Mouse (Mus musculus): ENCODE results near the gene Heatr6. TPM values are rescaled to one million over a fixed set of nuclear protein-coding genes. Genes with fewer than 3 reads are reported as not detected.
A peak's percentile ranks its signal among the peaks of the same experiment; 100 is the strongest.

Heatr6 gene
- total and polyA plus RNA-seq, 2 experiments from 2014 or later = 24.6 to 26.2 TPM

DNA sequence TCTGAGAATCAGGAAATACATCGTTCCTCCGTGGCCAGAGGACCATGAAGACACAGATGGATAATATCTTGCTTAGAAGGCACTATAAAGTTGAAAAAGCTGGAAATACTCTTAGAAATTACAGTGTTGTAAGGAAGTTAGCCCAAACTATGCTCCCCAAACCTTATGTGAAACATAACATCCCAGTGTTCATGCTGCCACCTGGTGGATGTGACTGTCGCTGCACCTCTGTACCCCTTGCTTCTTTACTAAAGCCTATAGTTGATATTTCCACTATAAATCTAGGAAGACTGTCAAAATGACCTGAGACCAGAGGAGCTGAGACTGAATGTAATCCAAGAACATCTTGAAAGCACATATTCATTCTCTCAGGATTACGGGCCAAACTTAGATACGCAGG is 14.3 kb upstream of the Heatr6 start:
- H3K9me3 ChIP-seq (ENCODE audit: low read length) = no peaks in the 10 kb centered on the region
- 25% methylated on average over 5 of the region's 5 CpGs for WGBS
- no peaks in the 10 kb centered on the region for H3K27me3 ChIP-seq (ENCODE audit: insufficient read depth, low read length)
- H3K4me3 ChIP-seq (ENCODE audit: low read length) = no peak overlapping the region
- H3K9ac ChIP-seq (replicated peaks; ENCODE audit: low read length) = no peak overlapping the region
- peak; percentile 92 for TF ChIP-seq CTCF (IDR thresholded peaks at IDR 0.05; ENCODE audit: low read depth)
- DNase-seq (ENCODE audit: low spot score) (peak; percentile 84), ATAC-seq (no peak)
- H3K36me3 ChIP-seq (ENCODE audit: insufficient read depth, low read length) = no peaks in the 10 kb centered on the region
- H3K27ac ChIP-seq = no peak overlapping the region
- no peak overlapping the region for H3K4me2 ChIP-seq (ENCODE audit: low read depth, low read length)
- no peaks in the 10 kb centered on the region for H3K4me1 ChIP-seq (ENCODE audit: insufficient read depth, low read length)

DNA sequence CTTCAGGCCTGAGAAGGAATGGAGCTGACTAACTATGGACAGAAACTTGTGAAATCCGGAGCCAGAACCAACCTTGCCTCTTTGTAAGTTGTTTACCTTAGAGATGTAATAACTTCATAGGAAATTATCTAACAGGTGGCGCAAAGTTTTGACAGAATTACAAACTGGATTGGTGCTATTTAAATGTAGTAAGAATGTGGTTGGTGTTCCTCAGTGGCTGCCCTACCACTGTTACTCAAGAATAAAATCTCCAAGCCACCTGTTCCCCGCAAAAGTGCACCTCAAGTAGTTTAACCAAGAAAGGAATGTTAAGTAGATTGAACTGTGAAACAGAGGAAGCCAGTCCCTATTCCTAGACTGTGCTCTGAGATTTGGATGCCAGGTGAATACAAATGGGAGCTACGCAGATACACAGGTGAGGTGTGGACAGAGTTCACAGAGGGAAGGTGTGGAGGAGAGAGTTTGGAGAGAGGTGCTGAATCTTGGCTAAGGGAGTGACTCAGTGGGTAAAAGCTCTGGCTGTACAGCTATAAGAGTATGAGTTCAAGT is 13.0 kb upstream of the Heatr6 start:
- H3K4me1 ChIP-seq (ENCODE audit: insufficient read depth, low read length) = no peaks in the 10 kb centered on the region
- H3K4me2 ChIP-seq (ENCODE audit: low read depth, low read length) = no peak overlapping the region
- H3K4me3 ChIP-seq (ENCODE audit: low read length) = no peak overlapping the region
- DNase-seq (ENCODE audit: low spot score) (no peak), ATAC-seq (no peak)
- H3K9ac ChIP-seq (replicated peaks; ENCODE audit: low read length) = no peak overlapping the region
- no peaks in the 10 kb centered on the region for H3K36me3 ChIP-seq (ENCODE audit: insufficient read depth, low read length)
- no peaks in the 10 kb centered on the region for H3K9me3 ChIP-seq (ENCODE audit: low read length)
- no peak for TF ChIP-seq CTCF (IDR thresholded peaks at IDR 0.05; ENCODE audit: low read depth)
- H3K27ac ChIP-seq = no peak overlapping the region
- WGBS = 82% methylated on average over 4 of the region's 4 CpGs
- no peaks in the 10 kb centered on the region for H3K27me3 ChIP-seq (ENCODE audit: insufficient read depth, low read length)

DNA sequence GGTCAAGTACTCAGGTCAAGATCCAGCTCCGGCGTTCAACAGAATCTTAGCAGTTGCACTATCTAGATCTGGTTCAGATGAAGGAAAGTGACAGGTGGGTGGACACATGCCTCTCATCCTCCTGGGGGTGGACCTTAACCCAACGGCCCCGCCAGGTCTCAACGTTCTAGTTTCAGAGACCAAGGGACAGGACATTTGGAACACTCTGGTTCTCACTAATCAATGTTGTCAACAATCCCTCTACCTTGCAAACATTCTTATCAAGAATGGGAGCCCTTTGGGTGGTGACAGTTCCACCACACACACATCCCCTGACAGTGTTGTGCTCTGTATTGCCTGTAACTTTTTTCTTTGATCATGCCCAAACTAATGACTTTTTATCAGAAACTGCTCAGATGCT is 11.7 kb upstream of the Heatr6 start:
- no peaks in the 10 kb centered on the region for H3K4me1 ChIP-seq (ENCODE audit: insufficient read depth, low read length)
- no peaks in the 10 kb centered on the region for H3K27me3 ChIP-seq (ENCODE audit: insufficient read depth, low read length)
- H3K9me3 ChIP-seq (ENCODE audit: low read length) = no peaks in the 10 kb centered on the region
- no peak overlapping the region for H3K4me2 ChIP-seq (ENCODE audit: low read depth, low read length)
- H3K4me3 ChIP-seq (ENCODE audit: low read length) = no peak overlapping the region
- H3K36me3 ChIP-seq (ENCODE audit: insufficient read depth, low read length) = no peaks in the 10 kb centered on the region
- DNase-seq (ENCODE audit: low spot score) (no peak), ATAC-seq (no peak)
- no peak for TF ChIP-seq CTCF (IDR thresholded peaks at IDR 0.05; ENCODE audit: low read depth)
- H3K27ac ChIP-seq = no peak overlapping the region
- 81% methylated on average over 5 of the region's 5 CpGs for WGBS
- no peak overlapping the region for H3K9ac ChIP-seq (replicated peaks; ENCODE audit: low read length)

DNA sequence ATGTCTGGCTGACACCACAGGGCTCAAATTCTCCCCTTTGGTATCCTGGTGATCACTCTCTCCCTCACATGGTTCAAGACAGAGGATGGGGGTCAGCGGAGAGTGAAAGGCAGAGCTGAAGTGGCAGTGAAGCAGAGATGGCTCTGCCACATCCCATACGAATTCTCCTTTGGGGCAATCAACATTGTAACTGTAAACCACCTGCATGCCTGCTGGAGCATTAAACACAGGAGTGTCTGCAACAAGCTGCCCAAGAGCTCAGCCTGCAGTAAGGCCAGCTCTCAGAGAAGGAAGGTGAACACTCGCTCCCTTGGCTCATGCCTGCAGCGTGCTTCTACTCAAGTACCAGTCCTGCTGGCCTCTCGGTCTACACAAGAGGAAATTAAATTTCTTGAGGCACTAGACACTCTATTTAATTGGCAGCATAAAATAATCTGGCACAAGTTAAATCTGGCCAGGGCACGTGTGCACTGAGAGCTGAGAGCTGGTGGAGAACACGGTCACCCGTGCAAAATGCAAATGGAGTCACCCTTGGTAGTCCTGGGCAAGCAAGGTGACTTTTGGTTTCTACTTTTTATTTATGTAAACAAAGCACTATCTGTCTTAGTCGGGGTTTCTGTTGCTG is 10.7 kb upstream of the Heatr6 start:
- TF ChIP-seq CTCF (IDR thresholded peaks at IDR 0.05; ENCODE audit: low read depth) = no peak
- ATAC-seq = no peak
- H3K4me2 ChIP-seq (ENCODE audit: low read depth, low read length) = no peak overlapping the region

DNA sequence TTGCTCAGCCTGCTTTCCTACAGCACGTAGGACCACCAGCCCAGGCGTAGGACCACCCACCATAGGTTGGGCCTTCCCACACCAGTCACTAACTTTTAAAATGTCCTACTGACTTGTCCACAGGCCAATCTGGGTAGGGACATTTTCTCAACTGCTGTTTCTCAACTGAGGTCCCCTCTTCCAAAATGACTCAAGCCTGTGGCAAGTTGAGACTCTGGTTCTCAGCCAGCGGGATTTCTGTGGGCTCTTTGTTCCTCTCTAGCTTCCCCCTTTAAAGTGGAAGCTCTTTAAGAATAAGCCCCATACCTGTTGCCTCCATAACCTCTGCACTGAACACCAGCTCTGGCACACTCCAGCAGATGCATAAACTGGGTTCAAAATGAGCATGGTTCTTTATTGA is 10.0 kb upstream of the Heatr6 start:
- Histone ChIP-seq H3K27ac (no peak overlapping the region), H3K4me3 (ENCODE audit: low read length) (no peak overlapping the region), H3K36me3 (ENCODE audit: insufficient read depth, low read length) (no peaks in the 10 kb centered on the region), H3K9me3 (ENCODE audit: low read length) (no peaks in the 10 kb centered on the region), H3K27me3 (ENCODE audit: insufficient read depth, low read length) (0 out of 2 replicates have a peak, but pooled peaks cover 3% of the 10 kb centered on the region), H3K4me2 (ENCODE audit: low read depth, low read length) (no peak overlapping the region), H3K9ac (replicated peaks; ENCODE audit: low read length) (no peak overlapping the region), H3K4me1 (ENCODE audit: insufficient read depth, low read length) (no peaks in the 10 kb centered on the region)
- WGBS = 84% methylated on average over 3 of the region's 3 CpGs
- no peak for TF ChIP-seq CTCF (IDR thresholded peaks at IDR 0.05; ENCODE audit: low read depth)
- no peak for ATAC-seq
- DNase-seq (ENCODE audit: low spot score) = no peak

More for the DNA sequence above, 10.7 kb upstream of the Heatr6 start:
- 69% methylated on average over 9 of the region's 9 CpGs for WGBS
- DNase-seq (ENCODE audit: low spot score) = no peak
- H3K4me1 ChIP-seq (ENCODE audit: insufficient read depth, low read length) = no peaks in the 10 kb centered on the region
- H3K36me3 ChIP-seq (ENCODE audit: insufficient read depth, low read length) = no peaks in the 10 kb centered on the region
- no peak overlapping the region for H3K27ac ChIP-seq
- no peaks in the 10 kb centered on the region for H3K27me3 ChIP-seq (ENCODE audit: insufficient read depth, low read length)
- H3K4me3 ChIP-seq (ENCODE audit: low read length) = no peak overlapping the region
- H3K9me3 ChIP-seq (ENCODE audit: low read length) = no peaks in the 10 kb centered on the region
- no peak overlapping the region for H3K9ac ChIP-seq (replicated peaks; ENCODE audit: low read length)

DNA sequence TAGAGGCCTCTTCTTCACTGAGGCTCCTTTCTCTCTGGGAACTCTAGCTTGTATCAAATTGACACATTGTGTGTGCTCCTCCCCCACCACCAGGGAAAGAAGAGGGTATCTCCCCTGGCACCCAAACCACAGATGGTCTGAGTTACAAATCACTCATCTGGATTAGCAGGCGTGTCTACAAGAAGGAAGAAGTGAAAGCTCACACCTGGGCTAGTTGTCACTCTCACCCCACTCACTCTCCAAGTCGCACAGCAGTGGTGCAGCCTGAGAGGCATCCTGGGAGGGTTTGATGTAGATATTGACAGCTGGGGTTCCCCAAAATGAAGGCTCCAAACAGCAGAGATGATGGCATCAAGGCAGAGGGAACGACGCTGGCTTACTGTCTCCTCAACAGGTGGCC is 7.3 kb upstream of the Heatr6 start:
- H3K4me2 ChIP-seq (ENCODE audit: low read depth, low read length) = no peak overlapping the region
- DNase-seq (ENCODE audit: low spot score) (no peak), ATAC-seq (no peak)
- H3K36me3 ChIP-seq (ENCODE audit: insufficient read depth, low read length) = no peaks in the 10 kb centered on the region
- no peaks in the 10 kb centered on the region for H3K9me3 ChIP-seq (ENCODE audit: low read length)
- no peak for TF ChIP-seq CTCF (IDR thresholded peaks at IDR 0.05; ENCODE audit: low read depth)
- 68% methylated on average over 4 of the region's 4 CpGs for WGBS
- no peak overlapping the region for H3K4me3 ChIP-seq (ENCODE audit: low read length)
- H3K27ac ChIP-seq = no peak overlapping the region
- no peak overlapping the region for H3K9ac ChIP-seq (replicated peaks; ENCODE audit: low read length)
- 0 out of 2 replicates have a peak, but pooled peaks cover 12% of the 10 kb centered on the region for H3K27me3 ChIP-seq (ENCODE audit: insufficient read depth, low read length)
- H3K4me1 ChIP-seq (ENCODE audit: insufficient read depth, low read length) = no peaks in the 10 kb centered on the region

DNA sequence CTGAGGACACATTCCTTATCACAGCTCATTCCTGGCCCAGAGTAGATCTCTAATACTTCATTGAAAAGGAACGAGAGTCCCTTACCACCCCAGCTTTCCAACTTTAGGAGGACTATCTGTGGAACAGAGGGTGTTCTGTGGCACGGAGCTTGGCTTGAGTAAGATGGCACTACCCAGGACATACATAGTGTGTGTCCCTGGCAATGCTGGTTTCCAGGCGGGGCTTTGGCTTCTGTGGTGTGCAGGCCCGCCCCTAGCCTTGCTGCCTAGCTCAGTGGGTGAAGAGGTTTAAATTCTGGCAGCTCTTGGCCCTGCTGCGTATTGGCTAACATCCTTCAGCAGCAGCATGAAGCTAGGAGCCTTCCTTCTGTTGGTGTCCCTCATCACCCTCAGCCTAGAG is 6.8 kb upstream of the Heatr6 start, which contains the start of gene Wfdc21:
Gene Wfdc21 (plus strand): TSS at position 260 of the 400 bp plus-strand sequence.
- no peaks in the 10 kb centered on the region for H3K4me1 ChIP-seq (ENCODE audit: insufficient read depth, low read length)
- no peak within 1 kb of the TSS for H3K4me3 ChIP-seq (ENCODE audit: low read length)
- no peaks in the 10 kb centered on the region for H3K36me3 ChIP-seq (ENCODE audit: insufficient read depth, low read length)
- 0 out of 2 replicates have a peak, but pooled peaks cover 17% of the 10 kb centered on the region for H3K27me3 ChIP-seq (ENCODE audit: insufficient read depth, low read length)
- TF ChIP-seq CTCF (IDR thresholded peaks at IDR 0.05; ENCODE audit: low read depth) = no peak
- H3K27ac ChIP-seq = no peak within 1 kb of the TSS
- 69% methylated on average over 5 of the region's 5 CpGs for WGBS
- no peak within 1 kb of the TSS for H3K4me2 ChIP-seq (ENCODE audit: low read depth, low read length)
- no peak within 1 kb of the TSS for H3K9ac ChIP-seq (replicated peaks; ENCODE audit: low read length)
- no peaks in the 10 kb centered on the region for H3K9me3 ChIP-seq (ENCODE audit: low read length)
- ATAC-seq (no peak), DNase-seq (ENCODE audit: low spot score) (no peak)

Measured in hindbrain, postnatal 0 days (tissue).